ENCODE assay signal across 8 mouse cellular contexts in genomic region chr19:32356166-32356565, GRCm38 (mm10). TPM values are rescaled to one million over a fixed set of nuclear protein-coding genes. Genes with fewer than 3 reads are reported as not detected.
DNase-seq lines count a peak whose midpoint lies in the region; ATAC-seq lines count a peak whose summit lies in the region.

No protein-coding gene starts in this region.

- 52% methylated on average over 4 of the region's 4 CpGs for WGBS in hindbrain, embryonic 15.5 days

- peak overlapping the region; percentile 54 for H3K27ac ChIP-seq in hindbrain, embryonic 15.5 days (replicated peaks)

- H3K9me3 ChIP-seq in hindbrain, embryonic 15.5 days: no peaks in the 10 kb centered on the region

- no peak overlapping the region for H3K4me2 ChIP-seq in hindbrain, embryonic 15.5 days

- H3K27me3 ChIP-seq in hindbrain, embryonic 15.5 days: no peaks in the 10 kb centered on the region

- H3K4me3 ChIP-seq in hindbrain, embryonic 15.5 days: no peak overlapping the region

- ATAC-seq in hindbrain, embryonic 15.5 days (ENCODE audit: low FRiP score, low read depth): peak; percentile 73
- ATAC-seq in megakaryocyte, adult 5-6 weeks (ENCODE audit: poor library complexity, severe bottlenecking): no peak

- H3K9ac ChIP-seq in hindbrain, embryonic 15.5 days: no peak overlapping the region

- H3K4me1 ChIP-seq in hindbrain, embryonic 15.5 days (replicated peaks): peaks cover 4% of the 10 kb centered on the region; the same call in 1 of the 2 replicates

- peak; percentile 92 for DNase-seq in heart, adult 11 months
- no peak for DNase-seq in heart, postnatal 4 days
- DNase-seq in ovary, adult 18-20 months (ENCODE audit: low spot score): peak; percentile 37
- no peak for DNase-seq in ovary, postnatal 14 days (ENCODE audit: low spot score)
- DNase-seq in adrenal gland, adult 18-20 months (ENCODE audit: low spot score in 2 of 2): no peak
- no peak for DNase-seq in testis, postnatal 10 days (ENCODE audit: low spot score)

- H3K36me3 ChIP-seq in hindbrain, embryonic 15.5 days: no peaks in the 10 kb centered on the region

RNA-seq across cellular contexts. Expression of gene Sgms1, which starts 33.3 kb away (rescaled TPM):
- 10 to 100 TPM; 50.5 to 57.4 TPM for total RNA-seq in heart, postnatal 4 days (2021)
- polyA plus RNA-seq in hindbrain, embryonic 15.5 days (2015; fragmentation: Nextera tagmentation; extraction: Ambion mirVana): 21.7 and 22.7 TPM in 2 replicates
- 45.4 and 48.3 TPM in 2 replicates for total RNA-seq in megakaryocyte, adult 5-6 weeks (2015)
- 44.9 and 69.6 TPM in 2 replicates for total RNA-seq in megakaryocyte, adult 5-6 weeks (2017)
- 10 to 100 TPM; 65.1 to 85.4 TPM for total RNA-seq in adrenal gland, adult 18-20 months (2021)

Comparison
In these comparisons a context has a peak if more than half of its experiments do, and no peak if none do; other contexts are left out.
1. DNase-seq: peak in heart, adult 11 months (single experiment) and ovary, adult 18-20 months (single experiment); none in heart, postnatal 4 days (single experiment), ovary, postnatal 14 days (single experiment), adrenal gland, adult 18-20 months (0 of 2) and testis, postnatal 10 days (single experiment).